Mouse (Mus musculus) G1E-ER4 (cell line): Measurements from ENCODE around the gene Ctxn1. TPM values are rescaled to one million over a fixed set of nuclear protein-coding genes. Genes with fewer than 3 reads are reported as not detected.

Experiments used
- GATA1 ChIP-seq: IDR thresholded peaks from one replicate; pipeline ENCODE4 v1.8.0; 2012; ENCODE audit warnings: low read length, inconsistent platforms
- polyA plus RNA-seq: library from polyadenylated mRNA; stranded (reverse); fragments of >175 nt; gene quantifications from 2 replicates; pipeline ENCODE4 v1.2.3, GENCODE M21; 2012

Ctxn1 gene
- polyA plus RNA-seq, 1 experiment: 2.0 TPM

GRCm38 (mm10) chr8:4229784-4230183, 29.3 kb downstream of the Ctxn1 start:
- TF ChIP-seq GATA1: no peak

- no peak for TF ChIP-seq GATA1
Measured at GRCm38 (mm10) chr8:4227919-4228318, 31.2 kb downstream of the Ctxn1 start.

DNA sequence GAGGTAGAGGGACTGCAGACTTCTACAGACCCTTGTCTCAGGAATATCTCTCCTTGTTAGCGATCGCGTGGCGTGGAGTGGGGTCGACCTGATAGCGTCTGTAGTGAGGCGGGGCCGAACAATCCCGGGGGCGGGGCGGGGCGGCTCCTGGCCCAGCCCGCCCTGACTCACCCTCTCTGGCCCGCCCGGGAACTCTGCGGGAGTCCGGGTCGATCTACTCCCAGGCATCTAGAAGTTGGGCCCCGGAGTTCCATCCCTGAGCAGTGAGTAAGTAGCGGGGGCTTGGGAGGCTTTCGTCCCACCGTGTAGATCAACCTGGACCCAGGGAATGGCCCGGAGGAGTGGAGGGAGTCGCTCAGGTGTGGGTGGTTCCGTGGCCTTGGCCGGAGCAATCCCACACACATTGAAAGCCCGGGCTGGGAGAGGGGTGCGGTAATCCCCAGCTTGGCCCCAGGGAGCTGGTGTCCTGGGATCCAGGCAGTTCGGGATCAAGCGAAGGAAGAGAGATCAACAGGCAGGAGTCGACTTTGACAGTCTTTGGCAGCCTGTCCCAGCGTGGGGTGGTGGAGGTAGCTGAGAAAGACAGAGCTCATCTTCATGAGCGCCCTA, 32.2 kb downstream of the Ctxn1 start, which contains the start of gene Lrrc8e:
Lrrc8e (plus strand) TSS at position 89 of the 609 bp plus-strand sequence.
- TF ChIP-seq GATA1: no peak

GRCm38 (mm10) chr8:4226323-4226722, 32.8 kb downstream of the Ctxn1 start:
- no peak for TF ChIP-seq GATA1

DNA sequence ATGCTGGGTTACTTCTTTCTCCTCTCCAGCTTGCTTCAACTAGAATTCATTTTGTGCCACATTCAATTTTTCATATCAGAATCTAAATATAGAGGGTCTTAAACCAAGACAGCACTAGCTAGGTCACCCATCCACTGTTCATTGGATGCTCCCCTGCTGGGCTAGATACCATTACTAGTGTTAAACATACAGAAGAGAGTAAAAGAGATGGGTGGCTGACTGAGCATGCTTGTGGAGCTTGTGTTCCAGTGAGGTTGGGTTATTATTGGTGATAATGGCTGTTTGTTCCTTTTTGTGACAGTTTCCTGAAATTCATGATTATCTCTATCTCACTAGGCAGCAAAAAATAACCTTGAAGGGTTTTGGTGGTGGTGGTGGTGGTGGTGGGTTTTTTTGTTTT, 37.0 kb downstream of the Ctxn1 start:
- TF ChIP-seq GATA1: no peak

DNA sequence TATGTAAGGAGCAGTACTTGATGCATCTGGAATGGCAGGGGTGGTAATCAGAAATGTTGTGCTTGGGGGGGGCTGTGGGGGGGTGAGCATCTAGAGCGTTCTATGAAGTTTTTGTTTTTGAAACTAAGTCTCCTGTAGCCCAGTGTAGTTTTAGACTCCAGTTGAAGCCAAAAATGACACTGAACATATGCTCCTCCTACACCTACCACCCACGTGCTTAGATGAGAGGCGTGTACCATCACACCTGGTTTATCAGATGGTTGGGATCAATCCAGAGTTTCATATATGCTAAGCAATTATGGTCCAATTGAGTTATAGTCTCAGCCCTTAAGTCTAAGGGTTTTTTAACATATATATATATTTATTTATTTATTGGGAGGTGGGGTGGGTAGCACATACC, 39.5 kb downstream of the Ctxn1 start:
- TF ChIP-seq GATA1: no peak

DNA sequence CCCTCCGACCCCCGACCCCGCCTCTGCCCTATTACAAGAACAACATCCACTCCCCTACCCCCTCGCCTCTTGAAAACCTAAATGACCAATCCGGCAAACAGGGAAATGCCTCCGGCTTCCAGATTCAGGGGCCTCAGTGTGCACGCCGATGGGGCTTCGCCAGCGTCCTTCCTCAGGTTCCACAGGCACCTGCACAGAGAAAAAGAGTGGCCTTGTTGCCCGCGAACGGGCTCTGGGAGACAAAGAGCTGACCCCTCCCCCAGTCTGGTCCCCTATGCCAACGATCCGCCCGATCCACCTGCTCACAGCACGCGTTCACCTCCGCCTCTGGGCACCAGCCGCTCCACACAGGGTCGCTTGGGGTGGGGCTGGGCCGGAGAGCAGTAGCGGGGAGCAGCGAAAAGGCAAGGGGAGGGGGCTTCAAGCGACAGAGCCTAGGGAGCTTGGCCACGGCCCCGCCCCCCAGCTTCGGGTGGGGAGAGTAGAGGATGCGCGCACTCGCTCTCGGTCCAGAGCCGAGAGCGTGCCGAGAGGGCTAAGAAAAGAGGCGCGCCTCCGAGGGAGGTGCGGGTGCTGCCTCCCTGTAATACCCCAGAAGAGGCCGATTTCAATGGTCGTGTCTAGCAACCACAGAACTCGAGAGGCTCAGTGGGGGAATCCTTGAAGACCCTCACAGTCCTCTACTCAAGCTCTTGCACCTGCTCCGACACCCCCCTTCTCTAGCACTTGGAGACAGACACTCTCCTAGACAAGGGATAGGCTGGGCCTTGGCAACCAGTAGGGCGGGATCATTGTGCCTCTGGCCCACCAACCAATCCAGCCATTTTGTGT, 42.1 kb downstream of the Ctxn1 start, which contains the start of gene Prr36:
Prr36 (minus strand) TSS at position 669 of the 831 bp plus-strand sequence.
- no peak for TF ChIP-seq GATA1

GRCm38 (mm10) chr8:4216296-4216695, 42.8 kb downstream of the Ctxn1 start:
- TF ChIP-seq GATA1: no peak

DNA sequence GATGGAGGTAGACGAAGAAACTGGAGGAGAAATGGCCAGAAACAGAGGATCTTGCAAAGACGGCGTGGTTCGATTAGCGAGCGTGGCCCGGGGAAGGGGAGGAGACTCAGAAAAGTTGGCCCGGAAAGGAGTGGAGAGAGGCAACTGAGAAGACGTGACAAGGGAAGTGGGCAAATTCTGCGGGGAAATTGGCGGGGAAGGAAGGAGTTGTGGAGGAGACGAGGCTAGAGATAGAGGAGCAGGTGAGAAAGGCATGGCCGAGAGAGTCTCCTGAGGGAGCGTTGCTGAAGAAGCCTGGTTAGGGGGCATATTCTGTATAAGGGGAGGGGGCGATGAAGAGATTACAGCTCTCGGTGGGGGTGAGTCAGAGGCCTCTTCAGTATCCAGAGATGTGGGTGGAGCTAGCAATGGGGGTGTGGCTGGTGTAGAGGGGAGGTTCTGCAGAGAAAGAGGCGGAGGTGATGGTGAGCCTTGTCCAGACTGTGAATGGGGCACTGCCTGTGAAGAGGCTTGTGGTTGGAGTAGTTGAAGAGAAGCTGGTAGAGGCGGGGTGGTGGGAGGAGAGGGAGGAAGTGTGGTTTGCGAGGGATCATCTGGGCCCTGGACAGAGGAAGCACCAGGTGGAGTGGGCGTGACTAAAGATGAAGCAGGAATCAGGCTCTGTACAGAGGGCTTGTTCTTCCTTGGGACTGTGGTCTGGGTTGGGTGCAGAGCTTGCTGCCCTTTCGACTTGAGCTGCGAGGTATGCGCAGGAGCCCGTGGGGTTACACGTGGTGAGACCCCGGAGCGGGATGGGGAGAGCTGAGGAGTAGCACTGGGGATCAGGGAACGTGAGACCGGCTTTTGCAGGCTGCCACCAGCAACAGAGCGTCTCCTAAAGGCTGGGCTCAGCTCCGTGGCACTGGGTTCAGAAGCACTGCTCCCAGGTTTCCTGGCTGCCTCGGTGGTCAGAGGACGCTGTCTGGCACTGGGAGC, 44.8 kb downstream of the Ctxn1 start:
- no peak for TF ChIP-seq GATA1

DNA sequence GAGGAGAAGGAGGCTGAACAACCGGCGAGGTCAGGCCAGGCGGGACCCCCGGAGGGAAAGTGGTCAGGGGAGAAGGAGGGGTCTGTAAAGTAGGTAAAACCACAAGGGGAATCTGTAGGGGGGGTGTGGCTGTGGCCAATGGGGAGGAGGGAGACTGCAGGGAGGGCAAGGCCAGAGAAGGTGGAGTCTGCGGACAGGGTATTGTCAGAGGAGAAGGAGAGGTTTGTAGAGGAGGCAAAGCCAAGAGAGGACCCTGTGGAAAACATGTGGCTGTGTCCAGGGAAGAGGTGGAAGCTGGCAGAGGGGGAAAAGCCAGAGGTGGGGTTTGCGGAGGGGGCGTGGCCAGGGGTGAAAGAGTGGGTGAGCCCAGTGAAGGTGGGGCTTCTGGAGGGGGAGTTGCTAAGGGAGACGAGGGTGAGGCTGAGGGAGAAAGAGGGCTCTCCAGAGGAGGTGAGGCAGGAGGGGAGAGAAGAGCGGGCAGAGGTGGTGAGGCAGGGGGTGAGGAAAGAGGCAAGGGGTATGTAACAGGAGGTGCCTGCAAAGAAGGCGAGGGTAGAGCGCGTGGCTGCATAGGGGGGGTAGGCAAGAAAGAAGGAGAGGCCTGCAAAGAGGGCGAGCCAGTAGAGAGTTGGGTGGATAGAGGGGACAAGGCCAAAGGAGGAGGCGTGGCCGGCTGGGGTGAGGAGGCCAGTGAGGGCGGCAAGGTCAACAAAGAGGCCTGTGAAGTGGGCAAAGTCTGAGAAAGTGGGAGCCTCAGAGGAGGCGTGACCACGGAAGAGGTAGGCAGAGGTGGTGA, 45.7 kb downstream of the Ctxn1 start:
- TF ChIP-seq GATA1: no peak

- TF ChIP-seq GATA1: no peak
Measured at GRCm38 (mm10) chr8:4212809-4213209, 46.3 kb downstream of the Ctxn1 start.

DNA sequence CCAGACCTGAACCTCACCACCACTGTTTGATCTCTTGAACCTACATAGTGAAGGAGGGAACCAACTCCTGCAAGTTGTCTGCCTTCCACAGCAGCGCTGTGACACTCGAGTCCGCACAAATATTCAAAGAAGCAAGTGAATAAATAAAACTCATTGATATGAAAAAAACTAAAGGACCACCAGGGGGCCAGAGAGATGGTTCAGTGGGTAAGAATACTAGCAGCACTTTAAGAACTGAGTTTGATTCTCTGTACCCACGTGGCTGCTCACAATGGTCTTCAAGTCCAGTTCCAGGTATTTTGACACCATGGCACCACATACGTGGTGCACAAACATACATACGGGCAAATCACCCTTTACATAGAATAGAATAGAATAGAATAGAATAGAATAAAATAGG, 48.0 kb downstream of the Ctxn1 start:
- no peak for TF ChIP-seq GATA1

Other genes starting within 250 kb of the Ctxn1 start
- not detected in 2 replicates for gene Cd209f, start 153.4 kb downstream of the Ctxn1 start, polyA plus RNA-seq
- gene Cd209g, start 125.2 kb downstream of the Ctxn1 start, polyA plus RNA-seq: not detected in 2 replicates
- gene Evi5l, start 92.7 kb downstream of the Ctxn1 start, polyA plus RNA-seq: 8.2 TPM in 2 replicates
- 0.17 and 0.18 TPM in 2 replicates for gene Prr36, start 41.8 kb downstream of the Ctxn1 start, polyA plus RNA-seq
- 0.02 and 0.06 TPM in 2 replicates for gene Lrrc8e, start 32.4 kb downstream of the Ctxn1 start, polyA plus RNA-seq
- 137 and 182 TPM in 2 replicates for gene Map2k7, start 20.5 kb downstream of the Ctxn1 start, polyA plus RNA-seq
- gene Gm49320, start 20.4 kb downstream of the Ctxn1 start, polyA plus RNA-seq: 0.37 and 0.39 TPM in 2 replicates
- 16.2 and 20.9 TPM in 2 replicates for gene Tgfbr3l, start 11.1 kb downstream of the Ctxn1 start, polyA plus RNA-seq
- gene Snapc2, start 6.2 kb downstream of the Ctxn1 start, polyA plus RNA-seq: 46.1 and 62.3 TPM in 2 replicates
- gene Timm44, start 16.6 kb upstream of the Ctxn1 start, polyA plus RNA-seq: 80.8 and 85.8 TPM in 2 replicates
- gene Ccl25, start 65.9 kb upstream of the Ctxn1 start, polyA plus RNA-seq: 1.3 and 1.6 TPM in 2 replicates
- 93.4 and 120 TPM in 2 replicates for gene Elavl1, start 66.1 kb upstream of the Ctxn1 start, polyA plus RNA-seq
- gene Cers4, start 233.8 kb upstream of the Ctxn1 start, polyA plus RNA-seq: not detected in 2 replicates